Mouse (Mus musculus) lung, adult 10 weeks (tissue): Measurements from ENCODE around the gene Gm14819. TPM values are rescaled to one million over a fixed set of nuclear protein-coding genes. Genes with fewer than 3 reads are reported as not detected.

Experiments used
- polyA plus RNA-seq: library from polyadenylated mRNA; stranded (reverse); fragments of 350-450 nt; fragmentation: Illumina TruSeq; extraction: RNeasy Lipid Tissue Mini Kit (QIAGEN cat#74804); gene quantifications from one replicate; pipeline ENCODE4 v1.2.3, GENCODE M21; 2014; ENCODE audit warnings: low read depth, low replicate concordance; ENCODE audit not compliant: insufficient read depth

The Gm14819 gene
- polyA plus RNA-seq = not detected

GRCm38 (mm10) chrX:35403883-35404282 lies at the start of gene Gm14819:
TSS of gene Gm14819 (plus strand) at chrX:35404183.

